Mouse (Mus musculus) cortical plate, adult 2 months (tissue): ENCODE results near the gene Shisa3.

Experiments
- CTCF ChIP-seq: fragments of 200-500 bp; IDR thresholded peaks from 2 replicates; pipeline ENCODE4 v1.5.1; 2011; ENCODE audit warnings: mild to moderate bottlenecking, control low read depth, low read length; ENCODE audit not compliant: insufficient read depth; ENCODE audit errors: extremely low read depth
- POLR2A ChIP-seq: fragments of 200-500 bp; IDR thresholded peaks from 2 replicates; pipeline ENCODE4 v1.6.1; 2011; ENCODE audit warnings: mild to moderate bottlenecking, low read length, control low read depth; ENCODE audit not compliant: insufficient read depth; ENCODE audit errors: extremely low read depth

GRCm38 (mm10) chr5:67558644-67559043 is 49.0 kb upstream of the Shisa3 start:
- TF ChIP-seq POLR2A (no peak), CTCF (no peak)
